Comparison of ENCODE assay signal across 9 mouse cellular contexts in the genomic region with DNA sequence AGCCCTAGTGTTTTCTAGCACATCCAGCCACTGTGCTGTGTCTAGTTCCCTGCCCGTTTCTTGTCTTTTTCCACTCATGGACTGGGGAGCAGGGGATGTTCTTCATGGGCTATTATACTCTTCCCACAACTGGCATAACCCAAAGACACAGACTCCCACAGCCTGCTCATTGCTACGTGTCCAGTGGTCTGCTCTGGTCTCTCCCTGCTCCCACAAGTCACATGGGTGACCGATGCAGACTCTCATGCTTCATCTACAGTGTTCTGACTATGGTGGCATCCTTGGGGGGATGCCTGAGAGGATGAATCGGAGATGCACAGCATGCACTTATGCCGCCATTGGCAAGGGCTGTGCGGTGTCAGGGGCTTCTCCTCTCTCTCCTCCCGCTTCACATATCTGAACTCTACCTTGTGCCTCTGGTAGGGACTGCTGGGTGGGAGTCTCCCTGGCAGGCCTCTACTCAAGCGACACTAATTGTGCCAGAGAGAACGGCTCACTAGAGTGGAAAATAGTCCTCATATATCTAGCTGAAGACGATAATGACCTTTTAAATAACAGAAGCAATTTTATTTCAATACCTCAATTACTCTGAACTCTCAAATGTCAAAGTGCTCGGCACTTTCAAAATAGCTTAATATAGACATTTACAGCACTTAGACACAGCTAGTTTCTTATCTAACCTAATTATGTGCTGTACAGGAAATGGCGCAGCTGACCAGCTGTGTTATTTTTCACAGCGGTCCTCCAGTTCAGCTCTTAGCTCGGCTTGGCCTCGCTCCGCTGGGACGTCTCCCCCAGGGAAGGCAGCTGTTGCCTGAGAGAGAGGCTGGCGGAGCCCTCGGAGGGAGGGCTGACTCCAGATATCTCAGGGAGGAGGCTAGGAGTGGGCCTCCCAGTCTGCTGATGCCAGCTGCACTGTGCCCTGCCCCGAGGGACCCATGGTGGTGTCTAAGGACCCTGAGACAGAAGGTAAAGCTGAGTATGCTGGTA. TPM values are rescaled to one million over a fixed set of nuclear protein-coding genes. Genes with fewer than 3 reads are reported as not detected.
DNase-seq lines count a peak whose midpoint lies in the region; ATAC-seq and TF ChIP-seq lines count a peak whose summit lies in the region.
"Had no signal": no experiment of that assay in that cellular context is flagged by ENCODE, and none has a peak within 500 bp of the region (broad histone marks: within the 10 kb centered on the region; RNA-seq: fewer than 3 reads in every experiment).

No protein-coding gene starts in this region.

- peak; percentile 10 for DNase-seq in 416B (ENCODE audit: low read depth)
- DNase-seq in brain, embryonic 14.5 days (ENCODE audit: low read depth): peak; percentile 83
- peak; percentile 65 to 80 for DNase-seq in gastrocnemius, postnatal 4 days (ENCODE audit: low spot score in 2 of 2)
- DNase-seq in intestine, embryonic 14.5 days (ENCODE audit: low spot score): no peak
- no peak for DNase-seq in frontal cortex, postnatal 25 days (ENCODE audit: low spot score in 2 of 2)

- H3K36me3 ChIP-seq in intestine, embryonic 14.5 days (ENCODE audit: control insufficient read depth, insufficient read depth, low read length): no peaks in the 10 kb centered on the region
- H3K36me3 ChIP-seq in lung, embryonic 15.5 days: no peaks in the 10 kb centered on the region
- H3K36me3 ChIP-seq in stomach, embryonic 14.5 days (ENCODE audit: control insufficient read depth, insufficient read depth, low read length): no peaks in the 10 kb centered on the region
- H3K36me3 ChIP-seq: limb, embryonic 15.5 days had no signal

- 46% methylated on average over 20 of the region's 20 CpGs for WGBS in intestine, embryonic 14.5 days
- 36% methylated on average over 20 of the region's 20 CpGs for WGBS in lung, embryonic 15.5 days
- WGBS in stomach, embryonic 14.5 days: 43% methylated on average over 20 of the region's 20 CpGs

- no peak for TF ChIP-seq CTCF in brain, embryonic 14.5 days (IDR thresholded peaks at IDR 0.05; ENCODE audit: borderline replicate concordance, extremely low read depth, insufficient read depth, insufficient read length)

- H3K9ac ChIP-seq in intestine, embryonic 14.5 days (ENCODE audit: low read length): no peak overlapping the region
- H3K9ac ChIP-seq in lung, embryonic 15.5 days: no peak overlapping the region
- no peak overlapping the region for H3K9ac ChIP-seq in stomach, embryonic 14.5 days (replicated peaks; ENCODE audit: low read depth, low read length)
- H3K9ac ChIP-seq: limb, embryonic 15.5 days had no signal

- no peaks in the 10 kb centered on the region for H3K27me3 ChIP-seq in intestine, embryonic 14.5 days (replicated peaks; ENCODE audit: control insufficient read depth, insufficient read depth, low read length)
- H3K27me3 ChIP-seq in lung, embryonic 15.5 days: no peaks in the 10 kb centered on the region
- no peaks in the 10 kb centered on the region for H3K27me3 ChIP-seq in stomach, embryonic 14.5 days (ENCODE audit: control insufficient read depth, insufficient read depth, low read length)
- H3K27me3 ChIP-seq: limb, embryonic 15.5 days had no signal

- H3K4me1 ChIP-seq in intestine, embryonic 14.5 days (replicated peaks; ENCODE audit: control insufficient read depth, insufficient read depth, low read length): peaks cover 16% of the 10 kb centered on the region
- peaks cover 16% of the 10 kb centered on the region for H3K4me1 ChIP-seq in lung, embryonic 15.5 days
- peaks cover 11% of the 10 kb centered on the region for H3K4me1 ChIP-seq in stomach, embryonic 14.5 days (ENCODE audit: control insufficient read depth, insufficient read depth, low read length)

- H3K9me3 ChIP-seq in intestine, embryonic 14.5 days (ENCODE audit: control insufficient read depth, low read length): no peaks in the 10 kb centered on the region
- no peaks in the 10 kb centered on the region for H3K9me3 ChIP-seq in lung, embryonic 15.5 days
- no peaks in the 10 kb centered on the region for H3K9me3 ChIP-seq in stomach, embryonic 14.5 days (ENCODE audit: control insufficient read depth, low read depth, low read length)
- H3K9me3 ChIP-seq: limb, embryonic 15.5 days had no signal

- 0 out of 2 replicates have a peak overlapping the region, but pooled peaks have one; percentile 1 for H3K4me2 ChIP-seq in intestine, embryonic 14.5 days (ENCODE audit: low read length)
- H3K4me2 ChIP-seq in lung, embryonic 15.5 days: 0 out of 2 replicates have a peak overlapping the region, but pooled peaks have one; percentile 19
- no peak overlapping the region for H3K4me2 ChIP-seq in stomach, embryonic 14.5 days (replicated peaks; ENCODE audit: low read depth, low read length)
- H3K4me2 ChIP-seq: limb, embryonic 15.5 days had no signal

- H3K4me3 ChIP-seq in intestine, embryonic 14.5 days (ENCODE audit: low read depth, low read length): no peak overlapping the region
- no peak overlapping the region for H3K4me3 ChIP-seq in lung, embryonic 15.5 days
- H3K4me3 ChIP-seq in stomach, embryonic 14.5 days (ENCODE audit: low read depth, low read length): no peak overlapping the region
- H3K4me3 ChIP-seq: limb, embryonic 15.5 days had no signal

- TF ChIP-seq POLR2A in brain, embryonic 14.5 days (IDR thresholded peaks at IDR 0.05; ENCODE audit: borderline replicate concordance, extremely low read depth, insufficient read depth, insufficient read length, poor library complexity, severe bottlenecking): no peak

- peak; percentile 55; the same call in 1 of the 2 replicates for ATAC-seq in intestine, embryonic 14.5 days (replicated peaks; ENCODE audit: low FRiP score, low TSS enrichment, low read depth)
- ATAC-seq in lung, embryonic 15.5 days (ENCODE audit: borderline replicate concordance, extremely low read depth, low FRiP score, low TSS enrichment): peak; percentile 94
- ATAC-seq in stomach, embryonic 14.5 days (ENCODE audit: insufficient number of reproducible peaks, insufficient read depth, low FRiP score, low read depth): peak; percentile 73; the same call in 1 of the 2 replicates
- ATAC-seq in megakaryocyte progenitor cell, adult 5-6 weeks (replicated peaks; ENCODE audit: poor library complexity): no peak

- peak overlapping the region; percentile 55 for H3K27ac ChIP-seq in intestine, embryonic 14.5 days (ENCODE audit: low read depth)
- peak overlapping the region; percentile 72 for H3K27ac ChIP-seq in lung, embryonic 15.5 days
- H3K27ac ChIP-seq in stomach, embryonic 14.5 days (ENCODE audit: low read length): peak overlapping the region; percentile 76
- H3K27ac ChIP-seq: limb, embryonic 15.5 days had no signal

RNA-seq across cellular contexts. Expression of gene Lrrc18, which starts 40.6 kb away (rescaled TPM):
- polyA plus RNA-seq in brain, embryonic 14.5 days (2012; rRNA removed): 0.38 TPM in 2 replicates
- under 1 TPM; 0.34 to 0.37 TPM for total RNA-seq in gastrocnemius, postnatal 4 days (2021)
- polyA plus RNA-seq in intestine, embryonic 14.5 days (2014; fragmentation: Nextera tagmentation; extraction: Ambion mirVana): 0.39 and 0.47 TPM in 2 replicates
- polyA plus RNA-seq in lung, embryonic 15.5 days (2015; fragmentation: Nextera tagmentation; extraction: Ambion mirVana): 0.21 and 0.28 TPM in 2 replicates
- 0.16 and 0.56 TPM in 2 replicates for polyA plus RNA-seq in stomach, embryonic 14.5 days (2014; fragmentation: Nextera tagmentation; extraction: Ambion mirVana)
- not detected in 2 replicates for total RNA-seq in megakaryocyte progenitor cell, adult 5-6 weeks (2015)
- 0.21 TPM in 1 of 2 replicates, not detected in the other for total RNA-seq in megakaryocyte progenitor cell, adult 5-6 weeks (2017)

Comparison
In these comparisons a context has a peak if more than half of its experiments do, and no peak if none do; other contexts are left out.
1. DNase-seq: peak in 416B (single experiment), brain, embryonic 14.5 days (single experiment) and gastrocnemius, postnatal 4 days (2 of 2); none in intestine, embryonic 14.5 days (single experiment) and frontal cortex, postnatal 25 days (0 of 2).
2. Peak in every context shown above with its lines, with median percentiles within 50 percentile points of each other: H3K27ac ChIP-seq.